Mouse (Mus musculus): ENCODE data around the gene Rpusd3.

Rpusd3 gene

DNA sequence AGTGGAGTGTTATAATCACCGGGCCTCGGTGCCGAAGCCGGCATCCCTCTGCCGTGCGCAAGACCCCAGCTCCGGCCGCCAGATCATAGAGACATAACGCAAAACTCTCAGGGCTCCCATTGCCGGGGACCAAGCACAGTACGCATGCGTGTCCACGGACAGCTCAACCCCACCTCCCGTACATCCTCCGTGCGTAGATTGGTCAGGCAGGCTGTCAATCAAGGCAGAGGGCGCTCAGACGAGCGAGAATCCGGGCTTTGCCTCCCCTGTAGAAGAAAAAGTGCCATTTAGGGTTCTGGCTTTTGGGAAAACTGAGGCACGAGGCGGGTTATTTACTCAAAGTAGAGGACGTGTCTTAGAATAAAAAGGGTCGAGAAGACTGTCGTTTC is at the start of gene Rpusd3:
Gene Rpusd3, minus strand, starts transcription at position 142 of the 389 bp plus-strand sequence.
- peak; percentile 98 for DNase-seq (ENCODE audit: low spot score)

- no peak for DNase-seq (ENCODE audit: low spot score)
Observed at GRCm38 (mm10) chr6:113468512-113468911, 49.4 kb upstream of the Rpusd3 start.

DNA sequence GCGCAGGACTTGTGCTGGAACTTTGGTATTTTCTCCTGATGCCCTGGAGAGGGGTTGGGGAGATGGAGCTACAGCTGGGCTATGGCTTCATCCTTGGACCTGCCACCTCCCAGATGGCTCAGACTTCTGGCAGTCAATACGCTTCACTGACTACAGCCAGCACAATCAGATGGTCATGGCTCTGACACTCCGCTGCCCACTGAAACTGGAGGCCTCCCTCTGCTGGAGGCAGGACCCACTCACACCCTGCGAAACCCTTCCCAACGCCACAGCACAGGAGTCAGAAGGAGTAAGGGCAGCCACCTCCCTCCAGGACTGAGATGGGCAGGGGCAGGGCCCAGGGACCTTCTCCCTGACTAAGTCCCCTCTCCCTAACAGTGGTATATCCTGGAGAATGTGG is 46.5 kb upstream of the Rpusd3 start:
- peak; percentile 72 for DNase-seq (ENCODE audit: low spot score)

GRCm38 (mm10) chr6:113464040-113464439 is 44.9 kb upstream of the Rpusd3 start:
- DNase-seq (ENCODE audit: low spot score): no peak

DNA sequence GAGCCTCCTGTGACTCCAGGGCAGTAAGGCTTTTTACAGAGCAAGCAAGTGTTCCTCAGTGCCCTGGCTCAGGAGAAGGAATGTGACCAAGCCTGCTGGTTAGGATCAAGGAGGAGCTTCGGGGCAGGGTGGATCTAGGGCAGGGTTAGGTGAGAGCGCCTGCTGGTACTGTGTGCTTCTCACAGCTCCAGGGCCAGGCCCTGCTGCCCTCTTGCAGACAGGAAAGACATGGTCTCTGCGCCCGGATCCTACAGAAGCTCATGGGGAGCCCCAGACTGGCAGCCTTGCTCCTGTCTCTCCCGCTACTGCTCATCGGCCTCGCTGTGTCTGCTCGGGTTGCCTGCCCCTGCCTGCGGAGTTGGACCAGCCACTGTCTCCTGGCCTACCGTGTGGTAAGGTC is 39.5 kb upstream of the Rpusd3 start:
- DNase-seq (ENCODE audit: low spot score): no peak

GRCm38 (mm10) chr6:113457952-113458534 is 38.9 kb upstream of the Rpusd3 start, which contains the start of gene Il17re:
Gene Il17re (plus strand): TSS chr6:113458484.
- DNase-seq (ENCODE audit: low spot score): no peak

GRCm38 (mm10) chr6:113455007-113455406 is 35.9 kb upstream of the Rpusd3 start:
- DNase-seq (ENCODE audit: low spot score): no peak

DNA sequence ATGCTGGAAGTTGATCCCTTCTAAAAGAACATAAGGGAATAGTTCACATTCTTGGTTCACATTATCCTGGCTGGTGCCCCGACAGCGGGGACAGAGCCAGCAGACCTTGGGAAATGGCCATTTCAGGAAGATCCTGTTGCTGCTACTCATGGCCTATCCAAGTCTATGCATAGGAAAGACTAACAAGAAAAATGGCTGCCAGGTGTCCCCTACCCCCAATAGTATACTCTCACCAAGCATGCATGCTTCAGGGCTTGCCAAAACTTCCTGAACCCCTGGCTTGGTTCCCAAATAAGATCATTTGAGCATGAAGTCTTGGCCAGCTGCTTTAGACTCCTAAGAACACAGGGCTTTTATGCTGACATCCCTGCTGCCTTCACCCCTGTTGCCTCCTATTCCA is 32.7 kb upstream of the Rpusd3 start:
- no peak for DNase-seq (ENCODE audit: low spot score)

DNA sequence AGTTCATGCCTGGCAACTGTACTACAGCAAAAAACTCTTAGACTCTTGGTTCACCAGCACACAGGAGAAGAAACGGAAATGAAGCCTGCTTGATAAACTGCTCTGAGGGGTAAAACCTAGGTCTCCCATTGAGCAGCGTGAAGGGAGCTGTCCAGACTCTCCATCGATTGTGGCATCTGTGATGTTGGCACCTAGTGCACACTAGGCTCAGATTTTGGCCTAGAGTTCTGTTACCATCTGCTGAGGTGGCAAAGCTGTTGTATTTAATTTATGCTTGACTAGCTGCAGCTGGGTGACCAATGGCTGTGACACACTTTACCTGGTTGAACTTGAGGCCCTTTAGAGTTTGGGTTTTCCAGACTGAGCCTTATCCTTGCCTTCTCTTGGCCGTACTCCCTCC is 28.5 kb upstream of the Rpusd3 start:
- DNase-seq (ENCODE audit: low spot score): no peak

DNA sequence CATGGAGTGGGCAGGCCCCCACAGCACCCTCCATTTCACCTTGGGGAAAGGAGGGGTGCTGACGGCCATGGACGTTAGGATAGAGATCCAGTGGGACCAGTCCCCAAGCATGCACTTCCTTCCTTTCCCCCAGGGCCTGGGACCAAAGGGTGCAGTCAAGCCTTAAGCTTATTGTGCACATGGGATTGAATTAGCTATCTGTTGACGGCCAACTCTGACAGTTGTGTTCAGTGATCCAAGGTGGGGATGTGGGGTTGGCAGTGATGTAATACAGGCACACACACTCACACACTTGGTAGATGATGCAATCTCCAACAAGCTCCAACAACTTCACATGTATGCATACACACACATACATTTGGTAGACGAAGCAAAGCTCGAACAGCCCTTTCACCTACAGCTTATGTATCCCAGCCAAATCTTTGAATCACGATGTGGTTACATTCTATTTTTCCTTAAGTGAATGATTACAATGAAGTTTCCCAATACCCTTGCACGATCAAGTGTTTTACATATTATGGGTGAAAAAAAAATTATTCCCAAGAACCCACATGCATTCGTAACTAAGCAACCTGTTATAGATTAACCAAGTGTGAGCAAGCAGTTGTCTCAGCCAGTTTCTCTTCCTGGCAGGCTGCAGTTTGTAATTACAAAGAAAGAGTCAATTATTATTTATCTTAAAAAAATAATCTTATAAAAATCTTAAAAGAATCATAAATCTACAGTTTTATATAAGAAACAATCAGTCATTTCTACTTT is 25.2 kb upstream of the Rpusd3 start:
- peak; percentile 22 for DNase-seq (ENCODE audit: low spot score)

GRCm38 (mm10) chr6:113443091-113443490 is 24.0 kb upstream of the Rpusd3 start:
- peak; percentile 25 for DNase-seq (ENCODE audit: low spot score)

- DNase-seq (ENCODE audit: low spot score): peak; percentile 95
Observed at GRCm38 (mm10) chr6:113442442-113443090, 23.4 kb upstream of the Rpusd3 start, which contains the start of gene Jagn1. Gene Jagn1 (plus strand): TSS chr6:113442569.

- no peak for DNase-seq (ENCODE audit: low spot score)
Observed at GRCm38 (mm10) chr6:113442087-113442441, 22.9 kb upstream of the Rpusd3 start.

DNA sequence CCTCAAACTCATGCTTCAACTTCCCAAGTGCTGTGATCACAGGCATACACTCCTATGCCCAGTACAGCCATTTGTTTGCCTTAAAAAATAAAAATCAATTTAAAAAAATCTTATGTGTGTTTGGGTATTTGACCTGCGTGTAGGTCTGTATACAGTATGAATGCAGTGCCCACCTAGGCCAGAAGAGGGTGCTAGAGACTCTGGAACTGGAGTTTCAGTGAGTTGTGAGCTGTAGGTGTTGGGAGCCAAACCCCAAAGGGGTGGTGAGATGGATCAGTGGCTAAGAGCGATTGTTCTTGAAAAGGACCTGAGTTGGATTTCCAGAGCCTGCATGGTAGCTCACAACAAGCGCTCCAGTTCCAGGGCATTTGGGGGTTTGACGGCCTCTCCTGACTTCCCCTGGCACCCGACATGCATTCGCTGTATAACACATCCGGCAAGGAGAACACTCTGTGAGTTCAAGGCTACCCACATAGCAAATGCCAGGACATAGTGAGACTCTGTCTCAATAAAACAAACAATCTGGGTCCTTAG is 22.1 kb upstream of the Rpusd3 start:
- peak; percentile 82 for DNase-seq (ENCODE audit: low spot score)

DNA sequence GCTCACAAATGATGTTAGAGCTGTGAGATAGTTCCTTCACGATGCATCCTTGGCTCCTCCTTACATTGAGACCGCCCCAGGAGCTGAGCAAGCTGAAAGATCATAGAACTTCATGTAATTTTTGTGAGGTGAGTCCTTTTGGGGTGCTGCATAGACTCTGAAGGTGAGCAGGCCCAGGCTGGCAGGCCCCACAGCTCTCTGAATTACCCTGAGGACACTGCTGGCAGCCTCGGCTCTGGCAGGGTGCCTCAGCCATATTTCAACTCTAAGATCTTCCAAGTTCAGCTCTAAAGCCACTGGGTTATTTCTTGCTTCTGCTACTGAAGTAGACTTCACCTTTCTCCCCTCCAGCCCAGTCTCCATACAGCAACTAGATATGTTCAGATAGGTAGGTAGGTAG is 21.5 kb upstream of the Rpusd3 start:
- DNase-seq (ENCODE audit: low spot score): no peak

DNA sequence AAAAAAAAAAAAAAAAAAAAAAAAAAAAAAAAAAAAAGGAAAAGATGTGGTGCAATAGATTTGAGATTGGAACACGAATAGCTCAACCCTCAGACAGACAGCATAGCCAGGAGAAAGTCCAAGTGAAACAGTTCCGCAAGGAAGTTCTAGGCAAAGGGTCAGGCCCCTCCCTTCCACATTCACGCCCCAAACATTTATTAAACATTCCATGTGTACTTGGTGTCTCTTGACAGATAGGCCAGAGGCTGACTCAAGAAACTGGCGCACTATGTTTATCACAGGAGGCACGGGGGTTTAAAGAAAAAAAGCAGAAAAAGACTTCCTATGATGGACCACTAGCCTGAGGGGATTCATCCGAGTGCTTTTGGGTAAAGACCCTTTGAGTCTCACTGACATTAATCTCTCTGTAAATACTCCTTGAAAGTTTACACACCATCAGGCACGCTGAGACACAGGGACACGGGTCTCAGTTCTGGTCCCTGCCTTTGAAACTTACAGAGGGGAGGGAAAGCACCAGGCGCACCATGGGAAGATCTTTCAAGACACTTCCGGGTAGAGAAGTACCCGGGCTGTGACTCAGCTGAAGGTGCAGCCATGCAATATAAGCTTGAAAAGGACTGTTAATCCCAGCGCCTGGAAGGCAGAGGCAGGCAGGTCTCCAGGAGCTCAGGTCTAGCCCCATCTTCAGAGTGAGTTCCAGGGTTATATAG is 19.7 kb upstream of the Rpusd3 start:
- no peak for DNase-seq (ENCODE audit: low spot score)

- no peak for DNase-seq (ENCODE audit: low spot score)
Observed at GRCm38 (mm10) chr6:113437135-113437534, 18.0 kb upstream of the Rpusd3 start.

- DNase-seq (ENCODE audit: low spot score): no peak
Observed at GRCm38 (mm10) chr6:113435664-113436205, 16.6 kb upstream of the Rpusd3 start, which contains the start of gene Cidec. Gene Cidec (minus strand): TSS chr6:113435760.

- DNase-seq (ENCODE audit: low spot score): no peak
Observed at GRCm38 (mm10) chr6:113434691-113435090, 15.6 kb upstream of the Rpusd3 start.

DNA sequence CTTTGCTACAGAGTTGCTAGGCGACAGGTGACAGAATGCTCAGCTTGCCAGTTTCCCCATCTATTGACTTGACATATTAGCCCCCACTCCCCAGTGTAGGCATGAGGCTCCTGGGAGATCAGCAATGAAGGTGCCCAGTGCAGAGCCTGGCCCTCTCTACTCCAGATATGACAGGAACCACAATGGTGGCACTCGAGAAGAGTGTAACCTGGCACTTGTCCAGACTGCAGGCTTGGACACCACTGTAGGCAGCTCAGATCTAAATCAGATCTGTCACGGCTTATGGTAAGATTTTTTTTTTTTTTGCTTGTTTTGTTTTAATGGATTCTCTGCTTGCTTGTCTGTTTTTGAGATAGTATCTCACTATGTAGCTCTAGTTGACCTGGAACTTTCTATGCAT is 14.5 kb upstream of the Rpusd3 start:
- DNase-seq (ENCODE audit: low spot score): peak; percentile 70

DNA sequence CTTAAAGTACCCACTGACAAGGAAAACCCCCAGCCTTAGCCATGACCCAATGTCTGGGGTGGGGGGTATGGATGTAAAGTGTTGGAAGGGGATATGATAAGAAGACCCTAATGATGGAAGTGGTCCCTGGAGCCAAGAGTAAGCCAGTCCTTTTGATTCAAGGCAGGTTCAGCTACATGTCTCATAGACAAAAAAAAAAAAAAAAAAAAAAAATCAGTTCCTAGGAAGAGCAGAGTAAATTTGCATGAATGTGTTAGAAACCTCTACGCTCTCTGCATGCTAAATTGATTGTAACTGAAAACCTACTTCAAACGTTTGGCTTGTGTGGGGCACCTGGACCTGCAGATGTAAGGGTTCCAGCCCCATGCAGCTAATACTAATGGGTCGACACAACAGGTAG is 12.7 kb upstream of the Rpusd3 start:
- no peak for DNase-seq (ENCODE audit: low spot score)

GRCm38 (mm10) chr6:113430846-113431245 is 11.7 kb upstream of the Rpusd3 start:
- no peak for DNase-seq (ENCODE audit: low spot score)
